Mouse (Mus musculus) mouse embryonic stem cell (cell line): ENCODE data around the gene Lce1f.
"Not testable (repeated sequence)": the region's sequence is repeated elsewhere in the genome, so short reads cannot be mapped to it uniquely, and the experiment has no call there.

Experiments
- in situ Hi-C, 2 experiments: fragments of 300-500 bp; cut with MboI; formaldehyde crosslinking; loops; 1 replicate in 1 of 2; 3 replicates in 1 of 2; pipeline ENCODE4 v1.14.3; 2019 to 2020; ENCODE audit warnings: low sequenced_read_pairs in 2 of 2, low pct_unique_long_range_greater_than_20kb in 1 of 2, mixed read lengths in 1 of 2; ENCODE audit not compliant: unreplicated experiment in 1 of 2

The Lce1f gene

DNA sequence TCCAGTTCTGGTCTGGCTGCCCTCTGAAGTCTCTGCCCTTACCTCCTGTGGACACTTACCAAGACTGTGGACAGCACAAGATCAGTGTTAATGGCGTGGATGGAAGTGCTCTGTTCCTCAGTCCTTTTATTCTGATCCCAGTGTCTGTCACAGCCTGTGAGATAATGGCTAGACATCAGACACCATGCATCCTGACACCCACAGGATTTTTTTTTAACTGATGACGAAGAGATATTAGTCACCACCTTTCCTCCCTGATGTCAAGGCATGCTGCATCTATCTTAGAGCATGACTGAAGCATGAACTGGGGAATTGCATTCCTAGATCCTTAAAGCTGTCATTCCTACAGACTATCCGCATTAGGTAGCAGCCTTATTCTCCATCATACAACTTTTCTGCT, at the start of gene Lce1f:
Lce1f (minus strand) TSS at position 101 of the 400 bp plus-strand sequence.
- in situ Hi-C loops: no loop called here

DNA sequence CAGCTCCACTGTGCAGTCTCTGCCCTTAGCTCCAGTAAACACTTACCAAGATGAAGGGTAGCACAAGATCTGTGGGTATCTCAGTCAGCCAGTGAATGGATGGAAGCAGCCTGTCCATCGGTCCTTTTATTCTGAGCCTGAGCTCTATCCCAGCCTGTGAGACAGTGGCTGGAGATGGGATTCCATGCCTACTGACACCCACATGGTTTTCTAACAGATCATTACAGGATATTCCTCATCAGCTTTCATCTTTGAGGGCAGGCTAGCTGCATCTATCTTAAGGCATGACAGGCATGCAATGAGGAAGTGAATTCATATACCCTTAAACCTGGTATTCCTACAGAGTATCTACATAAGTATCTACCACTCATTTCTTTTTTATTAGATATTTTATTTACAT, 44.8 kb upstream of the Lce1f start, which contains the start of gene Lce1h:
Lce1h (minus strand) TSS at position 101 of the 400 bp plus-strand sequence.
- in situ Hi-C loops: no loop called here

DNA sequence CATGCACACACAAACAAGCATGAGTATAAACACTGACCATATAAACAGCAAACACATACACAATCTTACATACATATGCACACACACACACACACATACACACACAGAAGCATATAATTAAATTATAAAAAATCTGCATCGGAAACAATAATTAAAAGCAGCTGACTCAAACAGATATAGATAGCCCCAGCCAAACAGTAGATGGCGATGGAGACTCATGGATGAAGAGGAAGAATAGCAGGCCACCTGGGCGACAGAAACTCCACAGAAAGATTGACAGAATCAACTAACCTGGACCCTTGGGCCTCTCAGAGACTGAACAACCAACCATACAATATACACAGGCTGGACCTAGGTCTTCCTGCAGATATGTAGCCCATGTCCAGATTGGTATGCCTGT, 33.0 kb upstream of the Lce1f start:
- in situ Hi-C loops: no loop called here

DNA sequence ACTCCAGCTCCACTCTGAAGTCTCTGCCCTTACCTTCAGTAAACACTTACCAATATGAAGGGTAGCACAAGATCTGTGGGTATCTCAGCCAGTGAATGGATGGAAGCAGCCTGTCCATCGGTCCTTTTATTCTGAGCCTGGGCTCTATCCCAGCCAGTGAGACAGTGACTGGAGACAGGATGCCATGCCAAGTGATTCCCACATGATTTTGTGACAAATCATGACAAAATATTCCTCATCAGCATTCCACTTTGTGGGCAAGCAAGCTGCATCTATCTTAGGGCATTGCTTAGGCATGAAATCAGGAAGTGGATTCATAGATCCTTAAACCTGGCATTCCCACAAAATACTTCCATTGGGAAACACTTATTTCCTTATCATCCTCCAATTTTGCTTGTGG, 32.1 kb upstream of the Lce1f start, which contains the start of gene Lce1g:
Lce1g (minus strand) TSS at position 101 of the 400 bp plus-strand sequence.
- in situ Hi-C loops: no loop called here

DNA sequence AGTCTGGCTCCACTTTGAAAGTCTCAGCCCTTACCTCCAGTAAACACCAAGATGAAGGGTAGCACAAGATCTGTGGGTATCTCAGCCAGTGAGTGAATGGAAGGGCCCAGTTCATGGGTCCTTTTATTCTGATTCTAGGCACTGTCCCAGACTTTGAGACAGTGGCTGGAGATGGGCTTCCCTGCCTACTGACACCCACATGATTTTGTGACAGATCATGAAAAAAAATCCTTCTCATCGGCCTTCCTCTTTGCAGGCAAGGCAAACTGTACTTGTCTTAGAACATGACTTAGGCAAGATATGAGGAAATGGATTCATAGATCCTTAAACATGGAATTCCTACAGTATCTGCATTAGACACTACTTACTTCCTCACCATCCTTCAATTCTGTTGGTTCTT, 18.8 kb upstream of the Lce1f start, which contains the start of gene Gm38119:
Gm38119 (minus strand) TSS at position 101 of the 400 bp plus-strand sequence.
- in situ Hi-C loops: no loop called here

DNA sequence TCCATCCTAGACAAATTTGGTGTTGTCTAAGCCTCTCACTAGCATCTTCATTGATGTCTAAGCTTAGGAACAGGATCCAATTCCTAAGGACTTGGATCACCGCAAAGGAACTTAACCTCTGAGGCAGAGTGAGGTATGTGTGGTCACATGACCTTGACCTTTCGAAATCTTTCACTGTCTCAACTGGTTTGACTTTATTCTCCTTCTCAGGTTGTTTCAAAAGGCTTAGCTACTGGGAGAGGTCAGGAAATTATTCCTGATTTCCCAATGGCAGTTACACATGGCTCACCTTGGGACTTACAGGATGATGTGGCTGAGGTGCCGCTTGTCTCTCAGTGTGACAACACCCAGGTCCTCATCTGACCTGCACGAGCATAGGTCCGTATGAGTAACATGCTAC, 2.5 kb upstream of the Lce1f start:
- in situ Hi-C loops: no loop called here

DNA sequence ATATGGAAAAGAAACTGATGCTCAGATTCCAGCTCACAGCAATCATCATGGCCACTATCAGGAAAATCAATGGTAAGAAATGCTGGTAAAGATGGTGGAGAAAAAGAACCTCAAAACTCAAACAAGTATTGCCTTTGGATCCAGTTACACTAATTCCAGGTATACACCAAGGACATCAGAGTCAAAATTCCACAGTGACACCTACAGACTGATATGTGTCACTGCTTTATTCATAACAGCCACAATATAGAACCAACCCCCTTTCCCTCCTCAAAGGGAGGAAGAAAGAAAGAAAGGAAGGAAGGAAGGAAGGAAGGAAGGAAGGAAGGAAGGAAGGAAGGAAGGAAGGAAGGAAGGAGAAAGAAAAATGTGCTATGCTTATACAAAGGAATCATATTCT, 5.0 kb downstream of the Lce1f start:
- in situ Hi-C loops: no loop called here

DNA sequence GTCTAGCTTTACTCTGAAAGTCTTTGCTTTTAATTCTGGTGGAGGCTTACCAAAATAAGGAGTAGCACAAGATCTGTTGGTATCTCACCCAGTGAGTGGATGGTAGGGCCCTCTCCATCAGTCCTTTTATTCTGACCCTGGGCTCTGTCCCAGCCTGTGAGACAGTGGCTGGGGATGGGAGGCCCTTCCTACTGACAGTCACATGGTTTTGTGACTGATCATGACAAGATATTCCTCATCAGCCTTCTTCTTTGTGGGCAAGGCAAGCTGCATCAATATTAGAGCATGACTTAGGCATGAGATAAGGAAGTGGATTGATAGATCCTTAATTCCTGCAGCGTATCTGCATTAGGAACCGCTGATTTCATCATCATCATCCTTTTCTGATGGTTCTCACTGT, 11.2 kb downstream of the Lce1f start, which contains the start of gene Lce1e:
Lce1e (minus strand) TSS at position 101 of the 400 bp plus-strand sequence.
- in situ Hi-C loops: no loop called here

DNA sequence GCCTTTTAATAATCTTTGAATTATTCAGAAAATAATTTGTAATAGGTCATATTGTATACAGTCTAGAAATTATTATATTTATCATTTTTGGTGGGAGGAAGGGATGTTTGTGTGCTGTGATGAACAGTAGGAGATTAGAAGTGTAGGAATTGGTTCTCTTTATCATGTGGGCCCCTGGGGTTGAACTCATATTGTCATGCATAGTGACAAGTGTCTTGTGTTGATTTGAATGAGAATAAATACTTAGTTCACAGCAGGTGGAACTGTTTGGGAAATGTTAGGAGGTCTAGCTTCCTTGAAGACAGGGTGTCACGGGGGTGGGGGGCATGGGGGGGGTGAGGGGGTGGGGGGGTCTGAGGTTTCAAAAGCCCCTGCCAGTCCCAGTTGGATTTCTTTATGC, 25.5 kb downstream of the Lce1f start:
- in situ Hi-C loops: no loop called here

DNA sequence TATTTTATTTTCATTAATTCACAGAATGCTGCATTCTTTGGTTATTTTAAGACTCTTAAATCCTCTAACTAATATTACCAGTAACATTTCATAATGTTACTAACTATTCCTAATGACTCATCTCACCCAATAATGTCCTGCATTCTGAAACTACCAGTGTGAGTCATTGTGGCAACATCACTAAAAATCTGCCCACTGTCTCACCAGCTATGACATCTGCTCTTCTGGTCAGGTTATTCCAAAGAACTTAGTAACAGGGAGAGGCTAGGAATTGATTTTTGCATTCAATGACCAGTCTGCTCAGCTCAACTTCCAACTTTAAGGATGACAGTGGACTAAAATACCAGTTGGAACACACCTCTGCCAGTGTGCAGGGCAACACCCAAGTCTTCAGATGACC, 28.5 kb downstream of the Lce1f start:
- in situ Hi-C loops: no loop called here

DNA sequence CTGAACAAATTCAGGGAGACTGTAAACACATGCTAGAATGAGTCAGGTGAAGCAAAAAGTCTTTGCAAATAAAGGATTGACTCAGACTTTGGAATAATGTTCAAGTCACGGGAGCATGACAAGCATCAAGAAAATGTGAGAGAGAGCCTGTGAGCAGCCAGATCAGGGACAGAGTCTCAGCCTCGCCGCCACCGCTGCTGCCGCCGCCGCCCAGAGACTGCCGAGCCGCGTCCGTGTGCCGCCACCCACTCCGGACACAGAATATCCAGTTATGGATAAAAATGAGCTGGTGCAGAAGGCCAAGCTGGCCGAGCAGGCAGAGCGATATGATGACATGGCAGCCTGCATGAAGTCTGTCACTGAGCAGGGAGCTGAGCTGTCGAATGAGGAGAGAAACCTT, 31.0 kb downstream of the Lce1f start:
- in situ Hi-C loops: not testable (repeated sequence)

DNA sequence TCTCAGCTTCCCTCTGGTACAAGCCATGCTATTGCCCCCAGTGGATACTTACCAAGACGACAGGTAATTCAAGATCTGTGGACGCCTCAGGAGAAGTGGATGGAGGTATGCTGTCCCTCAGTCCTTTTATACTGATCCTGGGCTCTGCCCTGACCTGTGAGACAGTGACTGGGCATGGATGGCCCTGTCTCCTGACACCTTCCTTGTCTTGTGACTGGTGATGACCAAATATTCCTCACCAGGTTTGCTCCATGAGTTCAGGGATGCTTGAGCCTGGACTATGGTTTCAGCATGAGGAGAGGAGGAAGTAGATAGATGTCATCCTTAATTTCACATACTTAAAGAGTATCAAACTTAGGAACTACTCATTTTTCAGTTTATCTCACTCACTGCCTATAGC, 33.0 kb downstream of the Lce1f start, which contains the start of gene Lce1d:
Lce1d (minus strand) TSS at position 101 of the 400 bp plus-strand sequence.
- in situ Hi-C loops: no loop called here

DNA sequence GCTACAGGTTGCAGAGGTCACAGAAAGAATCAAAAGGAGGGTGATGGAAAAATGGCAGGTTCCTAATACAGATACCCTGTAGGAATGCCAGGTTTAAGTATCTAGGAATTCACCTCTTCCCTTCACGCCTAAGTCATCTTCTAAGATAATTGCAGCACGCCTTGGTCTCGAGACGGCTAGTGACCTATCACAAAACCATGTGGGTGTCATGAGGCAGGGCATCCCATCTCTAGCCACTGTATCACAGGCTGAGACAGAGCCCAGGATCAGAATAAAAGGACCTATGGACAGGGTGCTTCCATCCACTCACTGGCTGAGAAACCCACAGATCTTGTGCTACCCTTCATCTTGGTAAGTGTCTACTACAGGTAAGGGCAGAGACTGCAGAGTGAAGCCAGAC, 41.2 kb downstream of the Lce1f start, which contains the start of gene Lce1c:
Lce1c (plus strand) TSS at position 301 of the 400 bp plus-strand sequence.
- in situ Hi-C loops: no loop called here

DNA sequence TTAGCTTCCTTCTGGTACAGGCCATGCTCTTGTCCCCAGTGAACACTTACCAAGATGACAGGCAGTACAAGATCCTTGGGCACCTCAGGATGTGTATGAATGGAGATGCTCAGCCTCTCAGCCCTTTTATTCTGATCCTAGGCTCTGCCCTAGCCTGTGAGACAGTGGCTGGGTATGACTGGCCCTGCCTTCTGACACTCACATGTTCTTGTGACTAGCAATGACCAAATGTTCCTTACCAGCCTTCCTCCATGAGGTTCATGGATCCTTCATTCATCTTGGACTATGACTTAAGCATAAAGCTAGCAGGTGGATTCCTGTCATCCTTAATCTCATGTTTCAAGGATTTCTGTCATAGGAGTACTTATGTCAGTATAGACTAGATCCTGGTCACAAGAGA, 49.9 kb downstream of the Lce1f start, which contains the start of gene Lce1a2:
Lce1a2 (minus strand) TSS at position 101 of the 400 bp plus-strand sequence.
- in situ Hi-C loops: no loop called here
